Mouse (Mus musculus) heart, adult 11 months (tissue): ENCODE results near the gene Ddost.
A peak's percentile ranks its signal among the peaks of the same experiment; 100 is the strongest.
"Not testable (repeated sequence)": the region's sequence is repeated elsewhere in the genome, so short reads cannot be mapped to it uniquely, and the experiment has no call there.

Source experiments
- DNase-seq: peaks from one replicate; pipeline ENCODE4 v3.0.0; 2022

Ddost gene

GRCm38 (mm10) chr4:138312105-138312504 is 7.6 kb downstream of the Ddost start:
- peak; percentile 87 for DNase-seq

- DNase-seq, result peak; percentile 91
These were observed 8.5 kb downstream of the Ddost start for GRCm38 (mm10) chr4:138313021-138313420.

- peak; percentile 88 for DNase-seq
These were observed 9.3 kb downstream of the Ddost start for GRCm38 (mm10) chr4:138313795-138314194.

- DNase-seq, result peak; percentile 90
These were observed 11.3 kb downstream of the Ddost start for GRCm38 (mm10) chr4:138315781-138316180.

- peak; percentile 88 for DNase-seq
These were observed 11.8 kb downstream of the Ddost start for GRCm38 (mm10) chr4:138316369-138316768.

- peak; percentile 94 for DNase-seq
These were observed 14.2 kb downstream of the Ddost start for GRCm38 (mm10) chr4:138318509-138319266.

- peak; percentile 97 for DNase-seq
These were observed 15.0 kb downstream of the Ddost start for GRCm38 (mm10) chr4:138319508-138319907.

GRCm38 (mm10) chr4:138320711-138321110 is 16.2 kb downstream of the Ddost start:
- DNase-seq, result peak; percentile 89

GRCm38 (mm10) chr4:138321488-138321887 is 17.0 kb downstream of the Ddost start:
- peak; percentile 89 for DNase-seq

GRCm38 (mm10) chr4:138322692-138323091 is 18.2 kb downstream of the Ddost start:
- no peak for DNase-seq

- peak; percentile 93 for DNase-seq
These were observed 19.2 kb downstream of the Ddost start for GRCm38 (mm10) chr4:138323753-138324152.

- peak; percentile 93 for DNase-seq
These were observed 19.9 kb downstream of the Ddost start for GRCm38 (mm10) chr4:138324451-138324850.

- DNase-seq, result peak; percentile 100
These were observed 21.0 kb downstream of the Ddost start for GRCm38 (mm10) chr4:138325466-138326076.

GRCm38 (mm10) chr4:138326077-138326695 is 21.7 kb downstream of the Ddost start, which contains the start of gene Pink1:
Gene Pink1 (minus strand): TSS chr4:138326307.
- peak; percentile 99 for DNase-seq

- DNase-seq, result not testable (repeated sequence)
These were observed 22.6 kb downstream of the Ddost start for GRCm38 (mm10) chr4:138327155-138327554.

- DNase-seq, result peak; percentile 87
These were observed 23.5 kb downstream of the Ddost start for GRCm38 (mm10) chr4:138327891-138328470.

GRCm38 (mm10) chr4:138330264-138330671 is 25.7 kb downstream of the Ddost start:
- DNase-seq, result peak; percentile 81

- DNase-seq, result peak; percentile 89
These were observed 27.1 kb downstream of the Ddost start for GRCm38 (mm10) chr4:138331647-138332046.

- no peak for DNase-seq
These were observed 28.6 kb downstream of the Ddost start for GRCm38 (mm10) chr4:138333135-138333534.

GRCm38 (mm10) chr4:138335036-138335435 is 30.5 kb downstream of the Ddost start:
- DNase-seq, result peak; percentile 89

- DNase-seq, result no peak
These were observed 31.1 kb downstream of the Ddost start for GRCm38 (mm10) chr4:138335648-138336047.

- DNase-seq, result no peak
These were observed 32.3 kb downstream of the Ddost start for GRCm38 (mm10) chr4:138336876-138337275.

- DNase-seq, result peak; percentile 87
These were observed 32.8 kb downstream of the Ddost start for GRCm38 (mm10) chr4:138337341-138337740.
